ENCODE assay signal across 7 mouse cellular contexts in the genomic region with DNA sequence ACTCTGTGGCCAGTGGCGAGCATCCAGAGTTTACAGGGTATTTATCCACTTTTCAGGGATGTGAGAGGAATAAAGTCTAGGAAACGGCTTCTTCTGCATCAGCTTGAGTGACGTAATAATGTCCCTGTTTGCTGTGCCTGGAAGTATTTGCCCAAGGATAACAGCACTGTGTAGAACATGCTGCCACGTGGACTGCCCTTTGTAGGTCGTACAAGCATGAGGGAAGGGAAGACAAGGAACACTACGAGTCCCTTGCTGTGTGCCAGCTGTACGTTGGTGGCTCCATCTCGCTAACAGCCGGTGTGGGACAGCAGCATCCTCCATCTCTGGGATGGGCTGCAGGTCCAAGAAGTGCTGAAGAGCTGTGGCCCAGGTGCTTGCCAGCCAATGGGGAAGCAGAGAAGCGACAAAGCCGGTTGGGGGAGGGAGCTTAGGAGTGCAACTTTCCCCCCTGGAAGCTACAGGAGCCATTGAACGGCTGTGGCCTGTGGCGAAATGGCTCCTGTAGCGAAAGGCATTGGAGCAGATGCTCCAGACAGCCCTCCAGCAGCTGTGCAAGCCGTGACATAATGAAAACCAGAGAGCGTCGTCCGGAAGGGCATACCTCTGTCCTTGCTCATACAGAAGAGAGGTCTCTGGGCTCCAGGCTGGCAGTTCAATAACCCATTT.
DNase-seq lines count a peak whose midpoint lies in the region; ATAC-seq and TF ChIP-seq lines count a peak whose summit lies in the region.

No protein-coding gene starts in this region.

- peak overlapping the region; percentile 43; the same call in 1 of the 2 replicates for H3K9ac ChIP-seq in CH12.LX (ENCODE audit: insufficient read depth, low read depth)
- no peak overlapping the region for H3K9ac ChIP-seq in forebrain, embryonic 14.5 days (ENCODE audit: low read length)
- no peak overlapping the region for H3K9ac ChIP-seq in liver, embryonic 16.5 days (ENCODE audit: low read depth, low read length)
- H3K9ac ChIP-seq in stomach, postnatal 0 days (ENCODE audit: low read length), result peak overlapping the region; percentile 38; the same call in 1 of the 2 replicates

- H3K79me2 ChIP-seq in CH12.LX (replicated peaks; ENCODE audit: control insufficient read depth, extremely low read depth, insufficient read depth, poor library complexity, severe bottlenecking), result no peaks in the 10 kb centered on the region

- ATAC-seq in forebrain, embryonic 14.5 days, result peak; percentile 18
- ATAC-seq in liver, embryonic 16.5 days (ENCODE audit: low read depth), result no peak
- peak; percentile 83 for ATAC-seq in stomach, postnatal 0 days (ENCODE audit: low FRiP score, low TSS enrichment)

- TF ChIP-seq CTCF in CH12.LX (conservative IDR thresholded peaks at IDR 0.05 in 1 of 2, IDR thresholded peaks at IDR 0.05 in 1 of 2; ENCODE audit: low read depth in 2 of 2, low read length in 2 of 2), result no peak
- TF ChIP-seq CTCF in stomach, postnatal 0 days (IDR thresholded peaks at IDR 0.05; ENCODE audit: low read depth), result no peak

- dilution Hi-C loops in CH12.LX (cut with MboI; ENCODE audit: extremely low pct_ligation_motif_present, extremely low pct_unique_long_range_greater_than_20kb, low sequenced_read_pairs), result no loop called here

- 47% methylated on average over 18 of the region's 18 CpGs for WGBS in forebrain, embryonic 14.5 days
- WGBS in liver, embryonic 16.5 days (ENCODE audit: insufficient replicate concordance), result 52% methylated on average over 18 of the region's 18 CpGs
- WGBS in stomach, postnatal 0 days, result 41% methylated on average over 18 of the region's 18 CpGs

- peaks cover 2% of the 10 kb centered on the region for H3K27me3 ChIP-seq in CH12.LX (replicated peaks)
- no peaks in the 10 kb centered on the region for H3K27me3 ChIP-seq in forebrain, embryonic 14.5 days (replicated peaks; ENCODE audit: control insufficient read depth, insufficient read depth, low read length)
- H3K27me3 ChIP-seq in liver, embryonic 16.5 days (ENCODE audit: control insufficient read depth, insufficient read depth, low read depth, low read length), result no peaks in the 10 kb centered on the region
- H3K27me3 ChIP-seq in stomach, postnatal 0 days (ENCODE audit: control insufficient read depth, insufficient read depth, low read length), result no peaks in the 10 kb centered on the region

- H3K36me3 ChIP-seq in CH12.LX (replicated peaks in 1 of 2; ENCODE audit: control insufficient read depth in 1 of 2, insufficient read depth in 1 of 2, low read length in 1 of 2), result no peaks in the 10 kb centered on the region
- H3K36me3 ChIP-seq in forebrain, embryonic 14.5 days (ENCODE audit: control insufficient read depth, insufficient read depth, low read length), result no peaks in the 10 kb centered on the region
- no peaks in the 10 kb centered on the region for H3K36me3 ChIP-seq in liver, embryonic 16.5 days (ENCODE audit: control insufficient read depth, insufficient read depth)
- no peaks in the 10 kb centered on the region for H3K36me3 ChIP-seq in stomach, postnatal 0 days (ENCODE audit: control insufficient read depth, insufficient read depth, low read length)

- DNase-seq in CH12.LX (ENCODE audit: extremely low read depth), result no peak
- peak; percentile 59 for DNase-seq in MN1 (ENCODE audit: low spot score)
- DNase-seq in forebrain, embryonic 14.5 days (ENCODE audit: low spot score), result peak; percentile 17
- DNase-seq in stomach, postnatal 0 days (ENCODE audit: low spot score), result peak; percentile 80
- no peak for DNase-seq in frontal cortex, postnatal 14 days (ENCODE audit: low spot score in 2 of 2)
- no peak for DNase-seq in gastrocnemius, postnatal 36 days

- intact Hi-C loops in gastrocnemius, postnatal 36 days (cut with DNase I), result loop anchor here (1.0 to 5.0 kb wide), 4 partner anchors 38 to 529 kb away; partner anchors contain the start of gene Calm2

- TF ChIP-seq POLR2A in CH12.LX (IDR thresholded peaks at IDR 0.05; ENCODE audit: low read depth, low read length), result no peak

- TF ChIP-seq RAD21 in CH12.LX (IDR thresholded peaks at IDR 0.05; ENCODE audit: low read depth, low read length), result no peak

- no peak overlapping the region for H3K27ac ChIP-seq in CH12.LX (ENCODE audit: insufficient read depth, low read depth)
- H3K27ac ChIP-seq in forebrain, embryonic 14.5 days (ENCODE audit: low read depth, low read length), result no peak overlapping the region
- H3K27ac ChIP-seq in liver, embryonic 16.5 days (ENCODE audit: low read length), result no peak overlapping the region
- H3K27ac ChIP-seq in stomach, postnatal 0 days (replicated peaks), result peak overlapping the region; percentile 72

- in situ Hi-C loops in CH12.LX (cut with MboI; ENCODE audit: low pct_ligation_motif_present, low pct_unique_long_range_greater_than_20kb, low sequenced_read_pairs), result loop anchor here (10.0 to 25.0 kb wide), 2 partner anchors 536 to 659 kb away; partner anchors contain the start of gene Tmem247

- peaks cover 6 to 37% of the 10 kb centered on the region in 2 experiments for H3K4me1 ChIP-seq in CH12.LX (ENCODE audit: control insufficient read depth in 1 of 2, insufficient read depth in 2 of 2)
- no peaks in the 10 kb centered on the region for H3K4me1 ChIP-seq in forebrain, embryonic 14.5 days (ENCODE audit: control insufficient read depth, insufficient read depth, low read length)
- H3K4me1 ChIP-seq in liver, embryonic 16.5 days (ENCODE audit: control insufficient read depth, low read depth, low read length), result peaks cover 7% of the 10 kb centered on the region
- 0 out of 2 replicates have a peak, but pooled peaks cover 3% of the 10 kb centered on the region for H3K4me1 ChIP-seq in stomach, postnatal 0 days (replicated peaks; ENCODE audit: control insufficient read depth, insufficient read depth)

- no peaks in the 10 kb centered on the region for H3K9me3 ChIP-seq in CH12.LX (replicated peaks; ENCODE audit: low read length)
- no peaks in the 10 kb centered on the region for H3K9me3 ChIP-seq in forebrain, embryonic 14.5 days (replicated peaks; ENCODE audit: control insufficient read depth, low read length)
- no peaks in the 10 kb centered on the region for H3K9me3 ChIP-seq in liver, embryonic 16.5 days (replicated peaks; ENCODE audit: control insufficient read depth, low read length)
- no peaks in the 10 kb centered on the region for H3K9me3 ChIP-seq in stomach, postnatal 0 days (ENCODE audit: control insufficient read depth, low read length)

- no peak for TF ChIP-seq EP300 in CH12.LX (IDR thresholded peaks at IDR 0.05; ENCODE audit: low read length)
- no peak for TF ChIP-seq EP300 in stomach, postnatal 0 days (optimal IDR thresholded peaks at IDR 0.05)

- no peak overlapping the region for H3K4me2 ChIP-seq in CH12.LX (ENCODE audit: insufficient read depth, low read depth, poor library complexity, severe bottlenecking)
- peak overlapping the region; percentile 35; the same call in 1 of the 2 replicates for H3K4me2 ChIP-seq in forebrain, embryonic 14.5 days (ENCODE audit: low read length)
- H3K4me2 ChIP-seq in liver, embryonic 16.5 days (ENCODE audit: low read depth, low read length), result peak overlapping the region; percentile 39
- peak overlapping the region; percentile 38 for H3K4me2 ChIP-seq in stomach, postnatal 0 days (replicated peaks; ENCODE audit: low read depth)

- H3K4me3 ChIP-seq in CH12.LX (replicated peaks in 1 of 3; ENCODE audit: low read depth in 2 of 3, low read length in 2 of 3, poor library complexity in 1 of 3), result no peak overlapping the region
- H3K4me3 ChIP-seq in forebrain, embryonic 14.5 days (ENCODE audit: low read depth, low read length), result no peak overlapping the region
- no peak overlapping the region for H3K4me3 ChIP-seq in liver, embryonic 16.5 days (ENCODE audit: low read depth, low read length)
- H3K4me3 ChIP-seq in stomach, postnatal 0 days (ENCODE audit: low read depth, low read length), result peak overlapping the region; percentile 1; the same call in 1 of the 2 replicates

TF ChIP-seq in CH12.LX, 34 proteins besides CTCF, POLR2A, EP300 and RAD21:
- TF ChIP-seq CHD1 (IDR thresholded peaks at IDR 0.05; ENCODE audit: low read depth, low read length), result no peak
- no peak for TF ChIP-seq ZNF384 (IDR thresholded peaks at IDR 0.05; ENCODE audit: low read depth, low read length)
- no peak for TF ChIP-seq ZMIZ1 (IDR thresholded peaks at IDR 0.05; ENCODE audit: low read depth, low read length)
- no peak for TF ChIP-seq E2F4 (IDR thresholded peaks at IDR 0.05; ENCODE audit: insufficient replicate concordance, low read depth, low read length)
- no peak for TF ChIP-seq USF2 (conservative IDR thresholded peaks at IDR 0.05; ENCODE audit: low read depth, low read length)
- TF ChIP-seq JUND (conservative IDR thresholded peaks at IDR 0.05; ENCODE audit: low read depth, low read length), result no peak
- TF ChIP-seq BHLHE40 (IDR thresholded peaks at IDR 0.05; ENCODE audit: low read depth, low read length), result no peak

Comparison
In these comparisons a context has a peak if more than half of its experiments do, and no peak if none do; other contexts are left out.
1. DNase-seq: peak in MN1 (single experiment), forebrain, embryonic 14.5 days (single experiment) and stomach, postnatal 0 days (single experiment); none in CH12.LX (single experiment), frontal cortex, postnatal 14 days (0 of 2) and gastrocnemius, postnatal 36 days (0 of 2).
2. H3K9ac ChIP-seq: peak in CH12.LX (single experiment) and stomach, postnatal 0 days (single experiment); none in forebrain, embryonic 14.5 days (single experiment) and liver, embryonic 16.5 days (single experiment).